Mouse (Mus musculus) right cerebral cortex, adult 2 months (tissue): ENCODE data around the gene Lhfpl5.

Source experiments
- DNase-seq, 2 experiments: peaks; one replicate each; pipeline ENCODE4 v3.0.0; 2021 to 2022; ENCODE audit warnings: low spot score in 2 of 2

The Lhfpl5 gene

GRCm38 (mm10) chr17:28572521-28572920 lies 2.9 kb upstream of the Lhfpl5 start:
- no peak for DNase-seq

- peak in 1 of 2 experiments; percentile 41 for DNase-seq
Observed at GRCm38 (mm10) chr17:28572941-28573340, 2.5 kb upstream of the Lhfpl5 start.

GRCm38 (mm10) chr17:28580396-28580795 lies 5.0 kb downstream of the Lhfpl5 start:
- DNase-seq: no peak

GRCm38 (mm10) chr17:28581056-28581455 lies 5.6 kb downstream of the Lhfpl5 start:
- DNase-seq: no peak

GRCm38 (mm10) chr17:28586509-28586908 lies 11.1 kb downstream of the Lhfpl5 start:
- no peak for DNase-seq

GRCm38 (mm10) chr17:28588591-28588990 lies 13.2 kb downstream of the Lhfpl5 start:
- DNase-seq: no peak

GRCm38 (mm10) chr17:28590596-28590995 lies 15.2 kb downstream of the Lhfpl5 start:
- no peak for DNase-seq

GRCm38 (mm10) chr17:28591476-28591875 lies 16.0 kb downstream of the Lhfpl5 start:
- DNase-seq: no peak

- DNase-seq: peak; percentile 71 to 86
Observed at GRCm38 (mm10) chr17:28592998-28593397, 17.6 kb downstream of the Lhfpl5 start.

GRCm38 (mm10) chr17:28593965-28594364 lies 18.5 kb downstream of the Lhfpl5 start:
- DNase-seq: no peak

GRCm38 (mm10) chr17:28600780-28601179 lies 25.3 kb downstream of the Lhfpl5 start:
- no peak for DNase-seq

- DNase-seq: no peak
Observed at GRCm38 (mm10) chr17:28601557-28602250, 26.3 kb downstream of the Lhfpl5 start.

GRCm38 (mm10) chr17:28609543-28609942 lies 34.1 kb downstream of the Lhfpl5 start:
- no peak for DNase-seq

- DNase-seq: no peak
Observed at GRCm38 (mm10) chr17:28612603-28613002, 37.2 kb downstream of the Lhfpl5 start.

GRCm38 (mm10) chr17:28613096-28613495 lies 37.7 kb downstream of the Lhfpl5 start:
- no peak for DNase-seq

GRCm38 (mm10) chr17:28615332-28615731 lies 39.9 kb downstream of the Lhfpl5 start:
- no peak for DNase-seq

GRCm38 (mm10) chr17:28617636-28618035 lies 42.2 kb downstream of the Lhfpl5 start:
- no peak for DNase-seq

- no peak for DNase-seq
Observed at GRCm38 (mm10) chr17:28618124-28618523, 42.7 kb downstream of the Lhfpl5 start.

- no peak for DNase-seq
Observed at GRCm38 (mm10) chr17:28618775-28619174, 43.3 kb downstream of the Lhfpl5 start.

GRCm38 (mm10) chr17:28621381-28622299 lies 46.2 kb downstream of the Lhfpl5 start:
- peak; percentile 47 to 50 for DNase-seq

GRCm38 (mm10) chr17:28622300-28622759 lies 46.9 kb downstream of the Lhfpl5 start, which contains the start of gene Srpk1:
Gene Srpk1 (minus strand): TSS chr17:28622709.
- peak; percentile 87 to 89 for DNase-seq

- DNase-seq: peak; percentile 40 to 41
Observed at GRCm38 (mm10) chr17:28624841-28625240, 49.4 kb downstream of the Lhfpl5 start.

- no peak for DNase-seq
Observed at GRCm38 (mm10) chr17:28625327-28625726, 49.9 kb downstream of the Lhfpl5 start.
